Mouse (Mus musculus) stomach, embryonic 15.5 days (tissue): ENCODE data around the gene Tspo2. TPM values are rescaled to one million over a fixed set of nuclear protein-coding genes. Genes with fewer than 3 reads are reported as not detected.

Source experiments
- ATAC-seq: fragments of 200-750 bp; cut with Nextera tagmentation; 2 replicates; pipeline ENCODE4 v1.8.0; 2017; ENCODE audit warnings: low read depth, moderate number of reproducible peaks, moderate TSS enrichment; ENCODE audit not compliant: insufficient read depth, low FRiP score
- H3K27ac ChIP-seq: fragments of 300-500 bp; sonication (generic); 2 replicates; pipeline ENCODE4 v1.5.1; 2015; ENCODE audit warnings: mild to moderate bottlenecking, inconsistent platforms
- H3K27me3 ChIP-seq: fragments of 300-500 bp; sonication (generic); replicated peaks from 2 replicates; pipeline ENCODE4 v1.6.1; 2015; ENCODE audit warnings: inconsistent platforms
- H3K36me3 ChIP-seq: fragments of 300-500 bp; sonication (generic); 2 replicates; pipeline ENCODE4 v1.6.1; 2015; ENCODE audit warnings: inconsistent platforms
- H3K4me1 ChIP-seq: fragments of 300-500 bp; sonication (generic); 2 replicates; pipeline ENCODE4 v1.6.1; 2015; ENCODE audit warnings: inconsistent platforms
- H3K4me2 ChIP-seq: fragments of 300-500 bp; sonication (generic); 2 replicates; pipeline ENCODE4 v1.6.1; 2015; ENCODE audit warnings: mild to moderate bottlenecking, inconsistent platforms
- H3K4me3 ChIP-seq: fragments of 300-500 bp; sonication (generic); replicated peaks from 2 replicates; pipeline ENCODE4 v1.5.1; 2015; ENCODE audit warnings: inconsistent platforms
- H3K9ac ChIP-seq: fragments of 300-500 bp; sonication (generic); 2 replicates; pipeline ENCODE4 v1.6.1; 2015; ENCODE audit warnings: inconsistent platforms
- H3K9me3 ChIP-seq: fragments of 300-500 bp; sonication (generic); 2 replicates; pipeline ENCODE4 v1.6.1; 2016; ENCODE audit warnings: inconsistent platforms
- WGBS: fragments of 180-500 bp; shearing (Covaris S2); methylation state at CpG from one replicate; pipeline ENCODE4 v1.1.7; 2015; 5-methylcytosine and 5-hydroxymethylcytosine counted together
- polyA plus RNA-seq: library from polyadenylated mRNA; unstranded; fragments of >200 nt; fragmentation: Nextera tagmentation; extraction: Ambion mirVana; gene quantifications from 2 replicates; pipeline ENCODE4 v1.2.1, GENCODE M21; 2015

The Tspo2 gene
- polyA plus RNA-seq, 1 experiment from 2014 or later = 13.6 TPM

GRCm38 (mm10) chr17:48467395-48468231, 16.3 kb upstream of the Tspo2 start:
- Histone ChIP-seq H3K4me3 (peak overlapping the region; percentile 13; the same call in 1 of the 2 replicates), H3K4me1 (0 out of 2 replicates have a peak, but pooled peaks cover 4% of the 10 kb centered on the region), H3K27me3 (0 out of 2 replicates have a peak, but pooled peaks cover 5% of the 10 kb centered on the region), H3K4me2 (peak overlapping the region; percentile 42), H3K36me3 (no peaks in the 10 kb centered on the region), H3K9ac (no peak overlapping the region), H3K27ac (no peak overlapping the region), H3K9me3 (no peaks in the 10 kb centered on the region)
- ATAC-seq = peak; percentile 53; the same call in 1 of the 2 replicates
- 8% methylated on average over 22 of the region's 22 CpGs for WGBS

GRCm38 (mm10) chr17:48466769-48467394, 15.6 kb upstream of the Tspo2 start:
- Histone ChIP-seq H3K9ac (no peak overlapping the region), H3K27ac (no peak overlapping the region; the same call in 1 of the 2 replicates), H3K4me1 (0 out of 2 replicates have a peak, but pooled peaks cover 4% of the 10 kb centered on the region), H3K4me3 (peak overlapping the region; percentile 13; the same call in 1 of the 2 replicates), H3K36me3 (no peaks in the 10 kb centered on the region), H3K27me3 (0 out of 2 replicates have a peak, but pooled peaks cover 5% of the 10 kb centered on the region), H3K9me3 (no peaks in the 10 kb centered on the region), H3K4me2 (peak overlapping the region; percentile 42)
- WGBS = 28% methylated on average over 22 of the region's 22 CpGs
- peak; percentile 75; the same call in 1 of the 2 replicates for ATAC-seq

- Histone ChIP-seq H3K9ac (no peak overlapping the region), H3K4me1 (0 out of 2 replicates have a peak, but pooled peaks cover 4% of the 10 kb centered on the region), H3K27me3 (0 out of 2 replicates have a peak, but pooled peaks cover 5% of the 10 kb centered on the region), H3K4me2 (no peak overlapping the region), H3K4me3 (no peak overlapping the region), H3K9me3 (no peaks in the 10 kb centered on the region), H3K27ac (no peak overlapping the region), H3K36me3 (no peaks in the 10 kb centered on the region)
- WGBS = 90% methylated on average over 4 of the region's 4 CpGs
- no peak for ATAC-seq
Observed at GRCm38 (mm10) chr17:48463391-48463790, 12.1 kb upstream of the Tspo2 start.

GRCm38 (mm10) chr17:48462096-48462495, 10.8 kb upstream of the Tspo2 start:
- Histone ChIP-seq H3K36me3 (no peaks in the 10 kb centered on the region), H3K27me3 (0 out of 2 replicates have a peak, but pooled peaks cover 5% of the 10 kb centered on the region), H3K4me2 (no peak overlapping the region), H3K27ac (no peak overlapping the region), H3K9me3 (no peaks in the 10 kb centered on the region), H3K4me1 (0 out of 2 replicates have a peak, but pooled peaks cover under 1% of the 10 kb centered on the region), H3K9ac (no peak overlapping the region), H3K4me3 (no peak overlapping the region)
- 88% methylated on average over 13 of the region's 13 CpGs for whole genome bisulfite sequencing
- ATAC-seq = no peak

- H3K4me2 ChIP-seq = peak overlapping the region; percentile 29
- H3K4me1 ChIP-seq = 0 out of 2 replicates have a peak, but pooled peaks cover 3% of the 10 kb centered on the region
- H3K9me3 ChIP-seq = no peaks in the 10 kb centered on the region
- ATAC-seq = peak; percentile 32; the same call in 1 of the 2 replicates
- no peaks in the 10 kb centered on the region for H3K36me3 ChIP-seq
- H3K4me3 ChIP-seq = no peak overlapping the region
- WGBS = 56% methylated on average over 13 of the region's 13 CpGs
- peak overlapping the region; percentile 61 for H3K27ac ChIP-seq
- H3K27me3 ChIP-seq = no peaks in the 10 kb centered on the region
- H3K9ac ChIP-seq = no peak overlapping the region
Observed at GRCm38 (mm10) chr17:48457971-48458653, 6.8 kb upstream of the Tspo2 start.

- Histone ChIP-seq H3K9ac (no peak overlapping the region), H3K27ac (peak overlapping the region; percentile 36; the same call in 1 of the 2 replicates)
Observed at GRCm38 (mm10) chr17:48455955-48456354, 4.6 kb upstream of the Tspo2 start.

GRCm38 (mm10) chr17:48454688-48455087, 3.4 kb upstream of the Tspo2 start, which contains the start of gene Unc5cl:
Unc5cl (plus strand) TSS chr17:48454901.
- 0 out of 2 replicates have a peak, but pooled peaks have one; percentile 21 for ATAC-seq
- Histone ChIP-seq H3K27me3 (no peaks in the 10 kb centered on the region), H3K4me2 (peak within 1 kb of the TSS; percentile 23), H3K36me3 (no peaks in the 10 kb centered on the region), H3K9me3 (no peaks in the 10 kb centered on the region), H3K4me3 (peak within 1 kb of the TSS; percentile 23; the same call in 1 of the 2 replicates), H3K27ac (peak within 1 kb of the TSS; percentile 36; the same call in 1 of the 2 replicates), H3K4me1 (0 out of 2 replicates have a peak, but pooled peaks cover 11% of the 10 kb centered on the region), H3K9ac (no peak within 1 kb of the TSS)
- WGBS = 52% methylated on average over 11 of the region's 11 CpGs

More at GRCm38 (mm10) chr17:48455955-48456354, 4.6 kb upstream of the Tspo2 start:
- Histone ChIP-seq H3K4me3 (peak overlapping the region; percentile 23; the same call in 1 of the 2 replicates), H3K4me2 (peak overlapping the region; percentile 23), H3K27me3 (no peaks in the 10 kb centered on the region), H3K9me3 (no peaks in the 10 kb centered on the region), H3K36me3 (no peaks in the 10 kb centered on the region), H3K4me1 (0 out of 2 replicates have a peak, but pooled peaks cover 11% of the 10 kb centered on the region)
- peak; percentile 29; the same call in 1 of the 2 replicates for ATAC-seq
- WGBS = 68% methylated on average over 2 of the region's 2 CpGs

- Histone ChIP-seq H3K4me3 (0 out of 2 replicates have a peak overlapping the region, but pooled peaks have one; percentile 23), H3K27ac (peak overlapping the region; percentile 23; the same call in 1 of the 2 replicates), H3K9ac (no peak overlapping the region)
Observed at GRCm38 (mm10) chr17:48454190-48454589, 2.9 kb upstream of the Tspo2 start.

GRCm38 (mm10) chr17:48453489-48453888, 2.2 kb upstream of the Tspo2 start:
- WGBS = 73% methylated on average over 7 of the region's 7 CpGs
- Histone ChIP-seq H3K4me1 (0 out of 2 replicates have a peak, but pooled peaks cover 11% of the 10 kb centered on the region), H3K9me3 (no peaks in the 10 kb centered on the region), H3K4me2 (no peak overlapping the region), H3K27me3 (no peaks in the 10 kb centered on the region), H3K36me3 (no peaks in the 10 kb centered on the region), H3K4me3 (no peak overlapping the region), H3K9ac (no peak overlapping the region), H3K27ac (no peak overlapping the region)
- no peak for ATAC-seq

More at GRCm38 (mm10) chr17:48454190-48454589, 2.9 kb upstream of the Tspo2 start:
- WGBS = 53% methylated on average over 7 of the region's 7 CpGs
- Histone ChIP-seq H3K4me2 (peak overlapping the region; percentile 22; the same call in 1 of the 2 replicates), H3K4me1 (0 out of 2 replicates have a peak, but pooled peaks cover 11% of the 10 kb centered on the region), H3K27me3 (no peaks in the 10 kb centered on the region), H3K36me3 (no peaks in the 10 kb centered on the region), H3K9me3 (no peaks in the 10 kb centered on the region)
- no peak for ATAC-seq

- no peak for ATAC-seq
Observed at GRCm38 (mm10) chr17:48451753-48452444, 577 bp upstream of the Tspo2 start.

More at GRCm38 (mm10) chr17:48451753-48452444, 577 bp upstream of the Tspo2 start:
- Histone ChIP-seq H3K36me3 (no peaks in the 10 kb centered on the region), H3K4me1 (0 out of 2 replicates have a peak, but pooled peaks cover 11% of the 10 kb centered on the region), H3K4me2 (no peak overlapping the region), H3K9ac (no peak overlapping the region), H3K27me3 (no peaks in the 10 kb centered on the region), H3K4me3 (no peak overlapping the region), H3K9me3 (no peaks in the 10 kb centered on the region), H3K27ac (no peak overlapping the region)
- WGBS = 66% methylated on average over 9 of the region's 9 CpGs
